Mouse (Mus musculus): ENCODE results near the gene Prune2. TPM values are rescaled to one million over a fixed set of nuclear protein-coding genes. Genes with fewer than 3 reads are reported as not detected.

Prune2 gene
- total RNA-seq, 2 experiments from 2014 or later: 41.3 to 41.6 TPM

DNA sequence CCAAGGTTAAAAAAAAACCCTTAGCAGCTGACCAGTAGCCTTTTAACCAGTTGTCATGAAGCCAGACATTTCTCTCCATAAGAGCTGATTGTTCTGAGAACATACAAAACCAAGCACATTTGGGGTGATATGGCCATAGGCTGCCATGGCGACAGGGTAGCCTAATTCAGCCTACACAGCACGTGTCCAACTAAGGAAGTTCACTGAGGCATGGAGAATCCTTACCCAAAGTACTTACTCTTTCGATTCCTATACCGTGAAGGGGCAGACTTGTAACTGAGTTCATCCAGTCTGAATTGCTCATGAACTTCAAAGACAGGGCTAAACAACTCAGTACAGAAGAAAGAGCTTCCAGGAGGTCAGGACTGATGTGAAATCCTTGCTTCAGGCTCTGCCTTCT is 299.6 kb downstream of the Prune2 start:
- no peak for DNase-seq (ENCODE audit: low spot score in 2 of 2)

DNA sequence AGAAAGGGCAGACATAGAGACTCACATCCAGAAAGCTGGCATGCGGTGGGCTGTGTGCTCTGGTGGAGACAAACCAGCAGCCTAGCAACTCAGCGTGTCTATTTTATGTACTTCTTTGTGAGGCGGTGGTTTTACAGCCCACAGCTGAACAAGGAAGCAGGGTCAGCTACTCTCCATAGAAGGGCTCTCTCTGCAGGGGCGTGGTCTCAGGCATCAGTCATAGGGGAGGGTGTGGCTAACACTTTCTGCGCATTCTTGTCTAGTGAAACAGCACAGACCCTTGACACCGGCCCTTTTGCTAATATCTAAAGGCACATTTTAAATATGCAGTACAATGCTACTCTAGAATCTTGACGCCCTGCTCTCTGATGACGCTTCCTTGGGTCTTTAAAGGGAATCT is 300.5 kb downstream of the Prune2 start:
- DNase-seq (ENCODE audit: low spot score in 2 of 2): no peak

DNA sequence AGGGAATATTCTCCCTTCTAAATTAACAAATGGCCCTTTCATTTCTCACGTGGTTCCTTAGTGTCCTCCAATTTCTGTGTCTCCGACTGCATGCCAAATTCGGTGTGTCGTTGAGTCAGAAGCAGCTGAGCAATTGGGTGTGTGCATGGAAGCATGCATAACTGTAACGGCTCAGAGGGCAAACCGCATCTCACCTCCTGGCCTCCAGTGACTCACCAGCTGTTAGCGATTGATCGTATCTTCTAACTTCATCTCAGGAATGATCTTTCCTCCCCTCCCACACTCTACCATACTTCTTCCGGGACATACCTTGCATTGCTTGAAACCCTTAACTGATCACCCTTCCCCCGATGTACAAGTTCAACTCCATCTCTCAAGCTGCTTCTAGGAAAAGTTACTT is 300.9 kb downstream of the Prune2 start:
- no peak for DNase-seq (ENCODE audit: low spot score in 2 of 2)

DNA sequence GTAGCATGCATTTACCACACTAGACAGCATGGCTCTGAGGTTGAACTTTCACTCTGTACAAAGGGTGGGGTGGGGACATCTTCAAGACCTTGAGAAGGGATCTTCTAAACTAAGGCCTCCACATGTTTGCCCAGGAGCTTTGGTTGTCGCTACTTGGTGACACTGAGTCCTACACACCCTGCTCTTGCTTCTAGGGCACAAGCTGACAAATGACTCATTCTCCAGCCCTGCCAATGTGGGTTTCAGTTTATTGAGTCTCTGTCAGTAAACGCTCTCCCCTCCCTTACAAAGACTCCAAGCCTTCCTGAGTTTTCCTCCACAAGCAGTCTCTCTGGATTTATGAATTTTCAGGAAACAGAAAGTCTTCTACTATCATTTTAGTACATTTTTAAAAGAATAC is 307.3 kb downstream of the Prune2 start:
- no peak for DNase-seq (ENCODE audit: low spot score in 2 of 2)

DNA sequence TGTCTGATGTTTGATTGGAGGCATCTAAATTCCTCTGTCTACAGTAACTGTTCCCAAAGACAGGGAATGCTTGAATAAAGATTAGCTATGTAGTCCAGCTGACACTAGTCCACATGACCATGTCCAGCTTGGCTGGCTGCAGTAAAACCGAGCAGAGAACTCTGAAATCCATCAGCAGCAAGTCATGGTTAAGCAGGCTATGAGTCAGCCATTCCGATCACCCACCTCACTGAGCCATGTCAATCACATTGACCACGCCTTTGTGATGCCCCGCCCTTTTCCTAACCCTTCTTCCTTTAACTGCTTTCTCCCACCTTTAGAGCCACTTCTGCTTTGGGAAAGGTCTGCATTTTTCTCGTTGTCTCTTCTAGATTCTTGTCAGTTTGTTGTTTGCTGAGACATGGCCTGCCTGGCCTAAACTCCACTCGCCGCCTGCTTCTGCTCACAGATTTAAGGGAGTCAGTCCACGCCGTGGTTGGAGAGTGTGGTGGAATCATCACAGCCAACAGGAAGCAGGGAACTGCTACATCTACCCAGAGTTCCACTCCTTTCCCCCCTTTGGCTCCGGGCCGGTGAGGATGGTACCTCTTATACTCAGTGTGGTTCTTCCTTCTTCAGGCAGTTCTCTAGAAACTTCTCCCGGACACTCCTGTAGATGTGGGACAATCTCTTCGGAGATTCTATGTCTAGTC is 307.9 kb downstream of the Prune2 start:
- no peak for DNase-seq (ENCODE audit: low spot score in 2 of 2)

DNA sequence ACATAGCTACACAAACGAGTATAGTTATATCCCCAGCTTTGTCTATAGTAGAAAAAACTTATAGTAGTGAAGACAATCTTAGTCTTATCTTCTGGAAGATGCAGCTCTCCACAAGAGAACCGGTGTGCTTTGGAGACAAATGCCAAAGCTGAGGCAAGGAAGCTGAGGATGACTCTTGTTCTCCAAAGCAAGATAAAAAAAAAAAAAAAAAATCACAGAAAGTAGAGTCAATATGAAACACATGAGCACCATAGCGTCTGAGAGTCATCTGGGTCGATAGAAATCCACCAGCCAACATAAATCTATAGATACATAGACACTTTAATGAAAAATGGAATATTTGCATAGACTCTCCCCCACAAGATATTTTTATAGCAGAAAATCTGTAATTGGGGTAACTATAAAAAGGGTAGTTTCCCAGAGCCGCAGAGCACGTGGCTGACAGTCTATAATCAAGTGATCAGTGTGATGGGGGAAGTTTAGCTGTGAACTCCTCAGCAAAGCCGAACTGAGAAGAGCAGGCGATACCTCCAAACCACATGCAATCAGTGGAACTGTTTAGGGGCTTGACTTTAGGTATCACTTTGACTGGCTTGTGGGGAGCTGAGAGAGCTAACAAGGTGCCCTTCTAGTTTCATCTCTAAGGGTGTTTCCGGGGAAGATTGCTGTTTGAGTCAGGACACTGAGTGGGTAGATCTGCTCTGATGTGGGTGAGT is 308.7 kb downstream of the Prune2 start:
- DNase-seq (ENCODE audit: low spot score in 2 of 2): no peak

DNA sequence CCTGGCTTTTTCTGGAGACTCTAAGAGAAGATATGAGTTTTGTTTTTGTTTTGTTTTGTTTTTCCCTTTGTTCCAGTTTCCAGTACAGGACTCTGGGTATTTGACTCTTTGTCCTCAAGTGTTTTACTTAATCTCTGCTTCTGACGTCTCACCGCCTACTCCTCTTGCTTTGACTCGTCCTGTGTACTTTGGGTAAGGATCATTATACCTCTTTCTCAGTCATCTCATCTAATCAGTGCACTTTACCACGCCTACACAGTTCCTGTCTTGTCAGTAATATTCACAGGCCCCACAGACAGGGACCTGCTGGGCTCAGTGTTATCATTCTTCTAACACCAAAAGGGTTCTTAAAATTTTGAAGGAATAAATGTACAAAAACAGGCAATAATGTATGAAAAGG is 312.8 kb downstream of the Prune2 start:
- DNase-seq (ENCODE audit: low spot score in 2 of 2): no peak

DNA sequence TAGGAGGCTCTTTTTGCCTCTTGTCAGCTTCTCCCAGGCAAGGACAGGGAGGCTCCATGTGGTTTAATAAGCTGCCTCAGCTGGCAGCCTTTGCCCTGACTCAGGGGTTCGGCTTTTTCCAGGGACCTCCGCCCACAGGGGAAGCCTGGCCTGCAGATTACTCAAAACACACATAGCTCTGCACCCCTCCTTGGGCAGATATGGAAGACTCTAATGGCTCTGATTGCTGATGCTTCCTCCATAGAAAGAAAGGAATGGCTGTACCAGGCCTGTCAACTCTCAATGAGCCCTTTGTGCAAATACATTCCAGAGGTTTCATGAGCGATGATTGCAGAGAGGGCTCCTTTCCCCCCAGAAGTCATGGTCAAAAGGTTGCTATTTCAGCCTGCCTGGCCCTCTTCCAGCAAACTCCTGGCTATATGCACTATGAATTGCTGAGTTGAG is 315.3 kb downstream of the Prune2 start:
- DNase-seq (ENCODE audit: low spot score in 2 of 2): no peak

DNA sequence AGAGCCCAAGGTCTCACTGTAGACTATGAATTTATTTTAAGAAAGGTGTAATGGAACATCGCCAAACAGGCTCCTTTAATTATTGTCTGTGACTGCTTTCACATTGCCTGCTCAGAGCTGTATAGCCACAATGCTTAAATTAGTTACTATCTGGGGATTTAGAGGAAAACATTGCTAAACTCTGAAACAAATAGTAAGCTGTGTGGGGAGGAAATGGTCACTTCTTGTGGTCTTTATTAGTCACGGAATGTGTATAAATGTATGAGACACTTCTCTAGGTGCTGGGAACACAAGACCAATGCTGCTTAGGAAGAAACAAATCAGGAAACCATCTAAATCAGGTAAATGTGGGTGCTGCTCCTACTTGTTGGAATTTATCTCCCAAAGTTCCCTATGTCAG is 317.1 kb downstream of the Prune2 start:
- DNase-seq (ENCODE audit: low spot score in 2 of 2): no peak

Other genes starting within 250 kb of the Prune2 start
- gene Vps13a, start 175.2 kb upstream of the Prune2 start, total RNA-seq (2021): 10 to 100 TPM; 45.6 to 49.9 TPM
- not detected for gene Foxb2, start 82.3 kb upstream of the Prune2 start, total RNA-seq (2021)